Mouse (Mus musculus): ENCODE measurements around the gene Fuca1. TPM values are rescaled to one million over a fixed set of nuclear protein-coding genes. Genes with fewer than 3 reads are reported as not detected.

The Fuca1 gene
- polyA plus RNA-seq, 1 experiment from 2014 or later, result 39.2 TPM

GRCm38 (mm10) chr4:135883881-135884516 lies 36.5 kb upstream of the Fuca1 start:
- no peak for DNase-seq (ENCODE audit: low spot score)
- Histone ChIP-seq H3K36me3 (replicated peaks; ENCODE audit: control insufficient read depth, insufficient read depth, low read depth, low read length) (no peaks in the 10 kb centered on the region), H3K4me3 (ENCODE audit: low read depth, low read length) (no peak overlapping the region), H3K4me2 (ENCODE audit: low read depth, low read length) (no peak overlapping the region), H3K27ac (replicated peaks; ENCODE audit: low read depth, low read length) (0 out of 2 replicates have a peak overlapping the region, but pooled peaks have one; percentile 8), H3K27me3 (ENCODE audit: control insufficient read depth, insufficient read depth, low read length) (no peaks in the 10 kb centered on the region), H3K4me1 (ENCODE audit: control insufficient read depth, insufficient read depth, low read length) (0 out of 2 replicates have a peak, but pooled peaks cover 2% of the 10 kb centered on the region), H3K9ac (replicated peaks; ENCODE audit: low read length) (no peak overlapping the region), H3K9me3 (replicated peaks; ENCODE audit: control insufficient read depth, low read length) (no peaks in the 10 kb centered on the region)
- 33% methylated on average over 7 of the region's 7 CpGs for WGBS
- ATAC-seq (replicated peaks; ENCODE audit: insufficient number of reproducible peaks, low FRiP score, low TSS enrichment, low read depth), result no peak

GRCm38 (mm10) chr4:135884531-135884930 lies 36.0 kb upstream of the Fuca1 start:
- ATAC-seq (replicated peaks; ENCODE audit: insufficient number of reproducible peaks, low FRiP score, low TSS enrichment, low read depth), result no peak
- WGBS, result 36% methylated on average over 6 of the region's 6 CpGs
- no peak overlapping the region for H3K4me3 ChIP-seq (ENCODE audit: low read depth, low read length)
- no peaks in the 10 kb centered on the region for H3K9me3 ChIP-seq (replicated peaks; ENCODE audit: control insufficient read depth, low read length)
- no peak overlapping the region for H3K4me2 ChIP-seq (ENCODE audit: low read depth, low read length)
- no peaks in the 10 kb centered on the region for H3K27me3 ChIP-seq (ENCODE audit: control insufficient read depth, insufficient read depth, low read length)
- no peak overlapping the region for H3K9ac ChIP-seq (replicated peaks; ENCODE audit: low read length)
- H3K27ac ChIP-seq (replicated peaks; ENCODE audit: low read depth, low read length), result no peak overlapping the region
- DNase-seq (ENCODE audit: low spot score), result peak; percentile 64
- no peaks in the 10 kb centered on the region for H3K36me3 ChIP-seq (replicated peaks; ENCODE audit: control insufficient read depth, insufficient read depth, low read depth, low read length)
- 0 out of 2 replicates have a peak, but pooled peaks cover 2% of the 10 kb centered on the region for H3K4me1 ChIP-seq (ENCODE audit: control insufficient read depth, insufficient read depth, low read length)

GRCm38 (mm10) chr4:135885676-135886075 lies 34.9 kb upstream of the Fuca1 start:
- DNase-seq (ENCODE audit: low spot score) (no peak), ATAC-seq (replicated peaks; ENCODE audit: insufficient number of reproducible peaks, low FRiP score, low TSS enrichment, low read depth) (no peak)
- Histone ChIP-seq H3K27me3 (ENCODE audit: control insufficient read depth, insufficient read depth, low read length) (no peaks in the 10 kb centered on the region), H3K9me3 (replicated peaks; ENCODE audit: control insufficient read depth, low read length) (no peaks in the 10 kb centered on the region), H3K9ac (replicated peaks; ENCODE audit: low read length) (no peak overlapping the region), H3K27ac (replicated peaks; ENCODE audit: low read depth, low read length) (no peak overlapping the region), H3K36me3 (replicated peaks; ENCODE audit: control insufficient read depth, insufficient read depth, low read depth, low read length) (no peaks in the 10 kb centered on the region), H3K4me2 (ENCODE audit: low read depth, low read length) (no peak overlapping the region), H3K4me1 (ENCODE audit: control insufficient read depth, insufficient read depth, low read length) (0 out of 2 replicates have a peak, but pooled peaks cover 2% of the 10 kb centered on the region), H3K4me3 (ENCODE audit: low read depth, low read length) (no peak overlapping the region)
- 90% methylated on average over 12 of the region's 12 CpGs for WGBS

GRCm38 (mm10) chr4:135886184-135886583 lies 34.4 kb upstream of the Fuca1 start:
- no peak for DNase-seq (ENCODE audit: low spot score)
- no peaks in the 10 kb centered on the region for H3K27me3 ChIP-seq (ENCODE audit: control insufficient read depth, insufficient read depth, low read length)
- H3K36me3 ChIP-seq (replicated peaks; ENCODE audit: control insufficient read depth, insufficient read depth, low read depth, low read length), result no peaks in the 10 kb centered on the region
- H3K4me3 ChIP-seq (ENCODE audit: low read depth, low read length), result no peak overlapping the region
- no peak overlapping the region for H3K4me2 ChIP-seq (ENCODE audit: low read depth, low read length)
- H3K27ac ChIP-seq (replicated peaks; ENCODE audit: low read depth, low read length), result no peak overlapping the region
- no peak for ATAC-seq (replicated peaks; ENCODE audit: insufficient number of reproducible peaks, low FRiP score, low TSS enrichment, low read depth)
- H3K4me1 ChIP-seq (ENCODE audit: control insufficient read depth, insufficient read depth, low read length), result 0 out of 2 replicates have a peak, but pooled peaks cover 2% of the 10 kb centered on the region
- H3K9me3 ChIP-seq (replicated peaks; ENCODE audit: control insufficient read depth, low read length), result no peaks in the 10 kb centered on the region
- WGBS, result 81% methylated on average over 4 of the region's 4 CpGs
- no peak overlapping the region for H3K9ac ChIP-seq (replicated peaks; ENCODE audit: low read length)

GRCm38 (mm10) chr4:135888448-135889057 lies 32.0 kb upstream of the Fuca1 start:
- Histone ChIP-seq H3K27me3 (ENCODE audit: control insufficient read depth, insufficient read depth, low read length) (no peaks in the 10 kb centered on the region), H3K4me1 (ENCODE audit: control insufficient read depth, insufficient read depth, low read length) (0 out of 2 replicates have a peak, but pooled peaks cover 2% of the 10 kb centered on the region), H3K9me3 (replicated peaks; ENCODE audit: control insufficient read depth, low read length) (no peaks in the 10 kb centered on the region), H3K36me3 (replicated peaks; ENCODE audit: control insufficient read depth, insufficient read depth, low read depth, low read length) (no peaks in the 10 kb centered on the region), H3K27ac (replicated peaks; ENCODE audit: low read depth, low read length) (no peak overlapping the region), H3K4me2 (ENCODE audit: low read depth, low read length) (no peak overlapping the region), H3K4me3 (ENCODE audit: low read depth, low read length) (no peak overlapping the region), H3K9ac (replicated peaks; ENCODE audit: low read length) (no peak overlapping the region)
- WGBS, result 93% methylated on average over 24 of the region's 24 CpGs
- ATAC-seq (replicated peaks; ENCODE audit: insufficient number of reproducible peaks, low FRiP score, low TSS enrichment, low read depth), result no peak
- no peak for DNase-seq (ENCODE audit: low spot score)

GRCm38 (mm10) chr4:135889146-135889883 lies 31.2 kb upstream of the Fuca1 start:
- ATAC-seq (replicated peaks; ENCODE audit: insufficient number of reproducible peaks, low FRiP score, low TSS enrichment, low read depth) (no peak), DNase-seq (ENCODE audit: low spot score) (no peak)
- no peak overlapping the region for H3K27ac ChIP-seq (replicated peaks; ENCODE audit: low read depth, low read length)
- no peak overlapping the region for H3K4me2 ChIP-seq (ENCODE audit: low read depth, low read length)
- H3K4me1 ChIP-seq (ENCODE audit: control insufficient read depth, insufficient read depth, low read length), result no peaks in the 10 kb centered on the region
- no peak overlapping the region for H3K9ac ChIP-seq (replicated peaks; ENCODE audit: low read length)
- H3K4me3 ChIP-seq (ENCODE audit: low read depth, low read length), result no peak overlapping the region
- 80% methylated on average over 7 of the region's 7 CpGs for WGBS
- H3K9me3 ChIP-seq (replicated peaks; ENCODE audit: control insufficient read depth, low read length), result no peaks in the 10 kb centered on the region
- H3K27me3 ChIP-seq (ENCODE audit: control insufficient read depth, insufficient read depth, low read length), result no peaks in the 10 kb centered on the region
- H3K36me3 ChIP-seq (replicated peaks; ENCODE audit: control insufficient read depth, insufficient read depth, low read depth, low read length), result no peaks in the 10 kb centered on the region

- Histone ChIP-seq H3K27me3 (ENCODE audit: control insufficient read depth, insufficient read depth, low read length) (no peaks in the 10 kb centered on the region), H3K4me1 (ENCODE audit: control insufficient read depth, insufficient read depth, low read length) (no peaks in the 10 kb centered on the region), H3K9me3 (replicated peaks; ENCODE audit: control insufficient read depth, low read length) (no peaks in the 10 kb centered on the region), H3K36me3 (replicated peaks; ENCODE audit: control insufficient read depth, insufficient read depth, low read depth, low read length) (no peaks in the 10 kb centered on the region), H3K4me2 (ENCODE audit: low read depth, low read length) (no peak overlapping the region), H3K27ac (replicated peaks; ENCODE audit: low read depth, low read length) (no peak overlapping the region), H3K9ac (replicated peaks; ENCODE audit: low read length) (no peak overlapping the region), H3K4me3 (ENCODE audit: low read depth, low read length) (no peak overlapping the region)
- peak; percentile 67; the same call in 1 of the 2 replicates for ATAC-seq (replicated peaks; ENCODE audit: insufficient number of reproducible peaks, low FRiP score, low TSS enrichment, low read depth)
- WGBS, result 15% methylated on average over 4 of the region's 4 CpGs
- DNase-seq (ENCODE audit: low spot score), result peak; percentile 74
These were observed 30.7 kb upstream of the Fuca1 start for GRCm38 (mm10) chr4:135889884-135890283.

GRCm38 (mm10) chr4:135891539-135891938 lies 29.0 kb upstream of the Fuca1 start:
- no peaks in the 10 kb centered on the region for H3K4me1 ChIP-seq (ENCODE audit: control insufficient read depth, insufficient read depth, low read length)
- WGBS, result 90% methylated on average over 2 of the region's 2 CpGs
- H3K9me3 ChIP-seq (replicated peaks; ENCODE audit: control insufficient read depth, low read length), result no peaks in the 10 kb centered on the region
- H3K4me2 ChIP-seq (ENCODE audit: low read depth, low read length), result no peak overlapping the region
- no peaks in the 10 kb centered on the region for H3K36me3 ChIP-seq (replicated peaks; ENCODE audit: control insufficient read depth, insufficient read depth, low read depth, low read length)
- DNase-seq (ENCODE audit: low spot score) (no peak), ATAC-seq (replicated peaks; ENCODE audit: insufficient number of reproducible peaks, low FRiP score, low TSS enrichment, low read depth) (no peak)
- H3K27ac ChIP-seq (replicated peaks; ENCODE audit: low read depth, low read length), result no peak overlapping the region
- no peak overlapping the region for H3K4me3 ChIP-seq (ENCODE audit: low read depth, low read length)
- H3K9ac ChIP-seq (replicated peaks; ENCODE audit: low read length), result no peak overlapping the region
- no peaks in the 10 kb centered on the region for H3K27me3 ChIP-seq (ENCODE audit: control insufficient read depth, insufficient read depth, low read length)
